Mouse (Mus musculus): ENCODE results near the gene Gm1553. TPM values are rescaled to one million over a fixed set of nuclear protein-coding genes. Genes with fewer than 3 reads are reported as not detected.

Gm1553 gene
- polyA plus RNA-seq (2015; fragmentation: Illumina TruSeq; extraction: RNeasy Lipid Tissue Mini Kit (QIAGEN cat#74804); ENCODE audit: insufficient read depth, low replicate concordance): not detected

GRCm38 (mm10) chr10:82492518-82492917 lies at the start of gene Gm1553:
Gm1553 (minus strand) TSS chr10:82492618.

Other genes starting within 250 kb of the Gm1553 start
- gene 4932415D10Rik, start 176.0 kb downstream of the Gm1553 start, polyA plus RNA-seq (2015; fragmentation: Illumina TruSeq; extraction: RNeasy Lipid Tissue Mini Kit (QIAGEN cat#74804); ENCODE audit: insufficient read depth, low replicate concordance): not detected
- 8.1 TPM for gene Gm4924, start 138.4 kb downstream of the Gm1553 start, polyA plus RNA-seq (2015; fragmentation: Illumina TruSeq; extraction: RNeasy Lipid Tissue Mini Kit (QIAGEN cat#74804); ENCODE audit: insufficient read depth, low replicate concordance)
- gene 1190007I07Rik, start 130.6 kb upstream of the Gm1553 start, polyA plus RNA-seq (2015; fragmentation: Illumina TruSeq; extraction: RNeasy Lipid Tissue Mini Kit (QIAGEN cat#74804); ENCODE audit: insufficient read depth, low replicate concordance): 20.5 TPM
- gene Tdg, start 137.2 kb upstream of the Gm1553 start, polyA plus RNA-seq (2015; fragmentation: Illumina TruSeq; extraction: RNeasy Lipid Tissue Mini Kit (QIAGEN cat#74804); ENCODE audit: insufficient read depth, low replicate concordance): 50.3 TPM
- 1.9 TPM for gene Glt8d2, start 198.0 kb upstream of the Gm1553 start, polyA plus RNA-seq (2015; fragmentation: Illumina TruSeq; extraction: RNeasy Lipid Tissue Mini Kit (QIAGEN cat#74804); ENCODE audit: insufficient read depth, low replicate concordance)
- 40.2 TPM for gene Hcfc2, start 203.5 kb upstream of the Gm1553 start, polyA plus RNA-seq (2015; fragmentation: Illumina TruSeq; extraction: RNeasy Lipid Tissue Mini Kit (QIAGEN cat#74804); ENCODE audit: insufficient read depth, low replicate concordance)